Mouse (Mus musculus): ENCODE results near the gene Olfr521. TPM values are rescaled to one million over a fixed set of nuclear protein-coding genes. Genes with fewer than 3 reads are reported as not detected.
A peak's percentile ranks its signal among the peaks of the same experiment; 100 is the strongest.
"Not testable (repeated sequence)": the region's sequence is repeated elsewhere in the genome, so short reads cannot be mapped to it uniquely, and the experiment has no call there.

Gene Olfr521
- polyA plus RNA-seq, 1 experiment = not detected

DNA sequence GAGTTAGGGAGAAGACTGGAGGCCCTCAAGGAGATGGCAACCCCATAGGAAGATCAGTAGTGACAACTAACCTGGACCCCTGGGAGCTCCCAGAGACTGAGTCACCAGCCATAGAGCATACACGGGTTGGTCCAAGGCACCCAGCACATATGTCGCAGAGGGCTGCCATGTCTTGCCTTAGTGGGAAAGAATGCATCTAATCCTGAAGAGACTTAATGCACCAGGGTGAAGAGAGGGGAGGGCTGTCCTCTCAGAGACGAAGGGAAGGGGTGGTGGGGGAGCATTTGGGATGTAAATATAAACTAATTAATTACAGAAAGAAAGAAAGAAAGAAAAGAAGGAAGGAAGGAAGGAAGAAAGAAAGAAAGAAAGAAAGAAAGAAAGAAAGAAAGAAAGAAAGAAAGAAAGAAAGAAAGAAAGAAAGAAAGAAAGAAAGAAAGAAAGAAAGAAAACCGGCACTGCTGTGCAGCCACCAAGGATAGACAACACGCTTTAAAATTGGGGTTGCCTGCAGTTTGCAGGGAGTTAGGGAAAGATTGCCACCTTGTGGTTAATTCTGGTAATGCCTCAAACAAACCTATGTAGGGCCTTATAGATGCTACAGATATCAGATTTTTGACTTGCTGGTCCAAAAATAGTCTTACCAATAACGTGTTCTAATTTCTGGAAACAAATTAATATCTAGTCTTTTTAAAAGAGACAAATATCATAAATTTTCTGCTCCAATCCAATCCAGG is 34.8 kb downstream of the Olfr521 start:
- no peak overlapping the region for H3K9ac ChIP-seq (ENCODE audit: low read depth, poor library complexity, severe bottlenecking)
- H3K27me3 ChIP-seq (ENCODE audit: control insufficient read depth, insufficient read depth, low read length, poor library complexity, severe bottlenecking) = no peaks in the 10 kb centered on the region
- H3K36me3 ChIP-seq (ENCODE audit: control insufficient read depth, insufficient read depth, low read length, poor library complexity, severe bottlenecking) = no peaks in the 10 kb centered on the region
- no peaks in the 10 kb centered on the region for H3K4me1 ChIP-seq (ENCODE audit: control insufficient read depth, insufficient read depth, low read length)
- H3K4me3 ChIP-seq (ENCODE audit: low read depth, low read length) = no peak overlapping the region
- TF ChIP-seq EP300 (IDR thresholded peaks at IDR 0.05; ENCODE audit: insufficient read depth, low read depth, low read length) (no peak), CTCF (IDR thresholded peaks at IDR 0.05; ENCODE audit: low read depth, low read length) (peak; percentile 4), POLR2A (IDR thresholded peaks at IDR 0.05; ENCODE audit: insufficient read depth, low read length) (no peak)
- no peak overlapping the region for H3K27ac ChIP-seq (ENCODE audit: insufficient read depth, low read length)
- no peaks in the 10 kb centered on the region for H3K9me3 ChIP-seq (replicated peaks; ENCODE audit: control insufficient read depth, insufficient read depth, low read length, poor library complexity, severe bottlenecking)

DNA sequence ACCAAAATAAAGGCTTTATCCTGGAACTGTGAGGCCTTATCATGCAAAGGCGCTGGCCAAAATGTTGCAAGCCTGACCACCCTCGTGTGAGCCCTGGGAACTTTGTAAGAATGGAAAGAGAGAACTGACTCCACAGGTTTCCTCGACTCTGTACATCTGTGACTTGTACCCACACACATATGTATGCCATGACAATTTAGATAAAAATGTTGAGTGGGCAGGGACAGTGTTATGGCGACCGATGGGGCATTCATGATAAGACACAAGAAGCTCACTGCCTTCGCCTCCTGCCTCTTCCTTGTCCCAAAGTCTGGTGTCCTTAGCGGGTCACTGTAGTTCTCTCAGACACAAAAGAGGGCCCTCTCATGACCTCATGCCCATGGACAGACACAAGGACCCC is 35.8 kb downstream of the Olfr521 start:
- no peaks in the 10 kb centered on the region for H3K36me3 ChIP-seq (ENCODE audit: control insufficient read depth, insufficient read depth, low read length, poor library complexity, severe bottlenecking)
- H3K27me3 ChIP-seq (ENCODE audit: control insufficient read depth, insufficient read depth, low read length, poor library complexity, severe bottlenecking) = no peaks in the 10 kb centered on the region
- H3K27ac ChIP-seq (ENCODE audit: insufficient read depth, low read length) = no peak overlapping the region
- no peaks in the 10 kb centered on the region for H3K9me3 ChIP-seq (replicated peaks; ENCODE audit: control insufficient read depth, insufficient read depth, low read length, poor library complexity, severe bottlenecking)
- H3K4me3 ChIP-seq (ENCODE audit: low read depth, low read length) = no peak overlapping the region
- no peak overlapping the region for H3K9ac ChIP-seq (ENCODE audit: low read depth, poor library complexity, severe bottlenecking)
- no peak for TF ChIP-seq EP300 (IDR thresholded peaks at IDR 0.05; ENCODE audit: insufficient read depth, low read depth, low read length)
- no peaks in the 10 kb centered on the region for H3K4me1 ChIP-seq (ENCODE audit: control insufficient read depth, insufficient read depth, low read length)

DNA sequence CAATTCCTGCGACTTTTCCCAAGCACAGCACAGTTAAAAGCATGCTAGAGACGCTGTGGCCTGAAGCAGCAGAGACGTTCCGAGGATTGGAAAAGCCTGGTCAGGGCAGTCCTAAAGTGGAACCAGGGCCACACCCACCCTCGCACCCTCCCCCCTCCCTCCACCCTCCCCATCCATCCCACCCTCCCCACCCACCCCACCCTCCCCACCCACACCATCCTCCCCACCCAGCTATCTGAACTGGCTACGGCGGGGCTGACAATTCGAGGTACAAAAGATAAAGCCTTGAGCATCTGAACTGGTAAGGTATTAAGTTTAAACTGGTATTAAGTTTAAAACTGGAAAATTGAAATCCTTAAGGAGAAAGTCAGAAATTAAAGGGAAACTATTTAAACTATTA is 40.2 kb downstream of the Olfr521 start:
- TF ChIP-seq CTCF (IDR thresholded peaks at IDR 0.05; ENCODE audit: low read depth, low read length) (no peak), POLR2A (IDR thresholded peaks at IDR 0.05; ENCODE audit: insufficient read depth, low read length) (no peak), EP300 (IDR thresholded peaks at IDR 0.05; ENCODE audit: insufficient read depth, low read depth, low read length) (no peak)

DNA sequence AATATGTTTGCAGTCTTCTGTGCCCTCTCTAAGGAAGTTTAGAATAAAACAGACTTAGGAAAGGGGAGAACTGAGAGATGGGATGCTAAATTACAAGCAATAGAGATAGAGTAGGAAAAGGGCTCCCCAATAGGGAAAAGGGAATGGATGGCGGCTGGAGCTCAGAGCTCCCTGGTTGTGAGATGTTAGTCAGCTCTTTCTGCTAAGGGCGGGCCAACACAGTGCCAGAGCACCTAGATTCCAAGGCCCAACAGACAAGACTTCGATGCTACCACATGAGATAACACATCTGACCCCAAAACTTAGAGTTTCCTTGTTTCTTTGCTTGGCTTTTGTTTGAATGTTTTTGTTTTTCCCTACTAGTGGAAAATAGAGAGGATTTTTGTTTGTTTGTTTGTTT is 40.7 kb downstream of the Olfr521 start:
- H3K27me3 ChIP-seq (ENCODE audit: control insufficient read depth, insufficient read depth, low read length, poor library complexity, severe bottlenecking); H3K36me3 ChIP-seq (ENCODE audit: control insufficient read depth, insufficient read depth, low read length, poor library complexity, severe bottlenecking); H3K9ac ChIP-seq (ENCODE audit: low read depth, poor library complexity, severe bottlenecking); H3K9me3 ChIP-seq (replicated peaks; ENCODE audit: control insufficient read depth, insufficient read depth, low read length, poor library complexity, severe bottlenecking); H3K4me1 ChIP-seq (ENCODE audit: control insufficient read depth, insufficient read depth, low read length); H3K4me3 ChIP-seq (ENCODE audit: low read depth, low read length); H3K27ac ChIP-seq (ENCODE audit: insufficient read depth, low read length): not testable (repeated sequence)

More for the DNA sequence above, 40.2 kb downstream of the Olfr521 start:
- Histone ChIP-seq H3K4me3 (ENCODE audit: low read depth, low read length) (no peak overlapping the region), H3K27me3 (ENCODE audit: control insufficient read depth, insufficient read depth, low read length, poor library complexity, severe bottlenecking) (no peaks in the 10 kb centered on the region), H3K27ac (ENCODE audit: insufficient read depth, low read length) (no peak overlapping the region), H3K9me3 (replicated peaks; ENCODE audit: control insufficient read depth, insufficient read depth, low read length, poor library complexity, severe bottlenecking) (no peaks in the 10 kb centered on the region), H3K36me3 (ENCODE audit: control insufficient read depth, insufficient read depth, low read length, poor library complexity, severe bottlenecking) (no peaks in the 10 kb centered on the region), H3K4me1 (ENCODE audit: control insufficient read depth, insufficient read depth, low read length) (no peaks in the 10 kb centered on the region), H3K9ac (ENCODE audit: low read depth, poor library complexity, severe bottlenecking) (no peak overlapping the region)

- no peaks in the 10 kb centered on the region for H3K4me1 ChIP-seq (ENCODE audit: control insufficient read depth, insufficient read depth, low read length)
- no peaks in the 10 kb centered on the region for H3K27me3 ChIP-seq (ENCODE audit: control insufficient read depth, insufficient read depth, low read length, poor library complexity, severe bottlenecking)
- no peak overlapping the region for H3K27ac ChIP-seq (ENCODE audit: insufficient read depth, low read length)
- H3K36me3 ChIP-seq (ENCODE audit: control insufficient read depth, insufficient read depth, low read length, poor library complexity, severe bottlenecking) = no peaks in the 10 kb centered on the region
- no peak overlapping the region for H3K4me3 ChIP-seq (ENCODE audit: low read depth, low read length)
- no peak overlapping the region for H3K9ac ChIP-seq (ENCODE audit: low read depth, poor library complexity, severe bottlenecking)
- no peaks in the 10 kb centered on the region for H3K9me3 ChIP-seq (replicated peaks; ENCODE audit: control insufficient read depth, insufficient read depth, low read length, poor library complexity, severe bottlenecking)
- no peak for TF ChIP-seq EP300 (IDR thresholded peaks at IDR 0.05; ENCODE audit: insufficient read depth, low read depth, low read length)
- TF ChIP-seq POLR2A (IDR thresholded peaks at IDR 0.05; ENCODE audit: insufficient read depth, low read length) = no peak
- TF ChIP-seq CTCF (IDR thresholded peaks at IDR 0.05; ENCODE audit: low read depth, low read length) = no peak
Observed at GRCm38 (mm10) chr7:99805340-99805739, 42.0 kb downstream of the Olfr521 start.

GRCm38 (mm10) chr7:99807043-99807442 is 43.7 kb downstream of the Olfr521 start:
- not testable (repeated sequence) for H3K4me3 ChIP-seq (ENCODE audit: low read depth, low read length); H3K27ac ChIP-seq (ENCODE audit: insufficient read depth, low read length); H3K9ac ChIP-seq (ENCODE audit: low read depth, poor library complexity, severe bottlenecking); H3K27me3 ChIP-seq (ENCODE audit: control insufficient read depth, insufficient read depth, low read length, poor library complexity, severe bottlenecking); H3K36me3 ChIP-seq (ENCODE audit: control insufficient read depth, insufficient read depth, low read length, poor library complexity, severe bottlenecking); H3K9me3 ChIP-seq (replicated peaks; ENCODE audit: control insufficient read depth, insufficient read depth, low read length, poor library complexity, severe bottlenecking); H3K4me1 ChIP-seq (ENCODE audit: control insufficient read depth, insufficient read depth, low read length)

Measured in ES-Bruce4 (cell line).